8 mouse cellular contexts compared by ENCODE assay signal in the genomic region with DNA sequence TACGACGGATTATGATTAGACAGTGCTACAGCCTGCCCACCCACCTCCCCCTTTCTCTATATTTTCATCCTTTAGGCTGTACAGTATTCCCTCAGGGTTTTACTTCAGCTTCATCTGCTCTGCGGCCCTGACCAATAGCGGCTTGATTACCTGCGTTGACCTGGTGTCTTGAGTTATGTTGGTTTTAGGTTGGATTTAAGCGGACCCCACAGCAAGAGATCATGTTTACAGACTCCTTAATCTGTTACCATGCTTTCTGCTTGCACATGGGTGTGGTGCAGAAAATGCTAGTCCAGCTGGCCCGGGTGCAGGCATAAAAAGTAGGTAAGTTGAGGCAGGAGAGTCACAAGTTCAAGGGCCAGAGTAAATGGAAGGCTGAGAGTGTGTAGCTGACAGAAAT. TPM values are rescaled to one million over a fixed set of nuclear protein-coding genes. Genes with fewer than 3 reads are reported as not detected.
DNase-seq lines count a peak whose midpoint lies in the region; ATAC-seq and TF ChIP-seq lines count a peak whose summit lies in the region.

No protein-coding gene starts in this region.

- no peak for DNase-seq in heart, adult 18-20 months
- no peak for DNase-seq in ovary, postnatal 10 days (ENCODE audit: low spot score)
- DNase-seq in lung, postnatal 4 days = no peak

- H3K27me3 ChIP-seq in heart, embryonic 12.5 days (replicated peaks) = no peaks in the 10 kb centered on the region
- H3K27me3 ChIP-seq in hindbrain, embryonic 13.5 days = no peaks in the 10 kb centered on the region
- no peaks in the 10 kb centered on the region for H3K27me3 ChIP-seq in midbrain, embryonic 12.5 days

- 82% methylated on average over 7 of the region's 7 CpGs for WGBS in heart, embryonic 12.5 days
- WGBS in hindbrain, embryonic 13.5 days = 84% methylated on average over 7 of the region's 7 CpGs
- 84% methylated on average over 7 of the region's 7 CpGs for WGBS in midbrain, embryonic 12.5 days

- peak overlapping the region; percentile 89 for H3K4me2 ChIP-seq in heart, embryonic 12.5 days
- H3K4me2 ChIP-seq in hindbrain, embryonic 13.5 days = peak overlapping the region; percentile 97
- H3K4me2 ChIP-seq in midbrain, embryonic 12.5 days (replicated peaks) = peak overlapping the region; percentile 95

- TF ChIP-seq POLR2A in bone marrow macrophage, adult 2 months (IDR thresholded peaks at IDR 0.05; ENCODE audit: borderline replicate concordance, low read depth, low read length) = no peak

- no peaks in the 10 kb centered on the region for H3K9me3 ChIP-seq in heart, embryonic 12.5 days (replicated peaks)
- no peaks in the 10 kb centered on the region for H3K9me3 ChIP-seq in hindbrain, embryonic 13.5 days
- H3K9me3 ChIP-seq in midbrain, embryonic 12.5 days = no peaks in the 10 kb centered on the region

- peak overlapping the region; percentile 80 for H3K4me3 ChIP-seq in heart, embryonic 12.5 days
- peak overlapping the region; percentile 68; the same call in 1 of the 2 replicates for H3K4me3 ChIP-seq in bone marrow macrophage, adult 2 months (ENCODE audit: insufficient read depth, low read length)
- H3K4me3 ChIP-seq in hindbrain, embryonic 13.5 days = peak overlapping the region; percentile 77
- peak overlapping the region; percentile 80 for H3K4me3 ChIP-seq in midbrain, embryonic 12.5 days

- peaks cover 47% of the 10 kb centered on the region for H3K4me1 ChIP-seq in heart, embryonic 12.5 days (replicated peaks)
- H3K4me1 ChIP-seq in bone marrow macrophage, adult 2 months (ENCODE audit: control insufficient read depth, insufficient read depth, low read length) = peaks cover 24% of the 10 kb centered on the region
- peaks cover 40% of the 10 kb centered on the region for H3K4me1 ChIP-seq in hindbrain, embryonic 13.5 days (replicated peaks)
- peaks cover 27% of the 10 kb centered on the region for H3K4me1 ChIP-seq in midbrain, embryonic 12.5 days

- H3K9ac ChIP-seq in heart, embryonic 12.5 days = peak overlapping the region; percentile 79; the same call in 1 of the 2 replicates
- peak overlapping the region; percentile 83 for H3K9ac ChIP-seq in hindbrain, embryonic 13.5 days
- peak overlapping the region; percentile 68; the same call in 1 of the 2 replicates for H3K9ac ChIP-seq in midbrain, embryonic 12.5 days (replicated peaks)

- TF ChIP-seq CTCF in bone marrow macrophage, adult 2 months (IDR thresholded peaks at IDR 0.05; ENCODE audit: low read depth, low read length) = no peak

- H3K27ac ChIP-seq in heart, embryonic 12.5 days (ENCODE audit: poor library complexity, severe bottlenecking) = 0 out of 2 replicates have a peak overlapping the region, but pooled peaks have one; percentile 5
- no peak overlapping the region for H3K27ac ChIP-seq in bone marrow macrophage, adult 2 months (ENCODE audit: insufficient read depth, low read depth, low read length)
- peak overlapping the region; percentile 89 for H3K27ac ChIP-seq in hindbrain, embryonic 13.5 days
- 0 out of 2 replicates have a peak overlapping the region, but pooled peaks have one; percentile 83 for H3K27ac ChIP-seq in midbrain, embryonic 12.5 days (replicated peaks)

- peaks cover 39% of the 10 kb centered on the region for H3K36me3 ChIP-seq in heart, embryonic 12.5 days
- H3K36me3 ChIP-seq in hindbrain, embryonic 13.5 days = peaks cover 46% of the 10 kb centered on the region
- peaks cover 47% of the 10 kb centered on the region for H3K36me3 ChIP-seq in midbrain, embryonic 12.5 days

- no peak for ATAC-seq in heart, embryonic 12.5 days (ENCODE audit: insufficient number of reproducible peaks, low FRiP score)
- no peak for ATAC-seq in hindbrain, embryonic 13.5 days (ENCODE audit: low FRiP score)
- ATAC-seq in midbrain, embryonic 12.5 days (ENCODE audit: low FRiP score, low read depth) = no peak
- ATAC-seq in frontal cortex, adult (ENCODE audit: low TSS enrichment) = no peak

RNA-seq across cellular contexts. Expression of a gene that starts 0.8 kb away (rescaled TPM):
- 151 and 158 TPM in 2 replicates for polyA plus RNA-seq in heart, embryonic 12.5 days (2016; fragmentation: Nextera tagmentation; extraction: Ambion mirVana)
- total RNA-seq in heart, adult 18-20 months (2021) = 10 to 100 TPM; 42.0 to 44.7 TPM
- polyA plus RNA-seq in bone marrow macrophage, adult 2 months (2012; ENCODE audit: insufficient read depth, insufficient read length, missing spikeins) = 26.8 and 29.2 TPM in 2 replicates
- 113 TPM in 2 replicates for polyA plus RNA-seq in hindbrain, embryonic 13.5 days (2015; fragmentation: Nextera tagmentation; extraction: Ambion mirVana)
- 130 and 132 TPM in 2 replicates for polyA plus RNA-seq in midbrain, embryonic 12.5 days (2016; fragmentation: Nextera tagmentation; extraction: Ambion mirVana)

RNA-seq across cellular contexts. Expression of a gene that starts 50.8 kb away (rescaled TPM):
- polyA plus RNA-seq in heart, embryonic 12.5 days (2016; fragmentation: Nextera tagmentation; extraction: Ambion mirVana) = 41.8 and 42.4 TPM in 2 replicates
- total RNA-seq in heart, adult 18-20 months (2021) = 10 to 100 TPM; 48.3 to 56.7 TPM
- 21.8 and 25.2 TPM in 2 replicates for polyA plus RNA-seq in bone marrow macrophage, adult 2 months (2012; ENCODE audit: insufficient read depth, insufficient read length, missing spikeins)
- polyA plus RNA-seq in hindbrain, embryonic 13.5 days (2015; fragmentation: Nextera tagmentation; extraction: Ambion mirVana) = 43.6 and 44.7 TPM in 2 replicates
- polyA plus RNA-seq in midbrain, embryonic 12.5 days (2016; fragmentation: Nextera tagmentation; extraction: Ambion mirVana) = 48.1 and 53.1 TPM in 2 replicates
